Mouse (Mus musculus) gastrocnemius, adult 2 months (tissue): ENCODE results near the gene Mfsd11. TPM values are rescaled to one million over a fixed set of nuclear protein-coding genes. Genes with fewer than 3 reads are reported as not detected.
"Not testable (repeated sequence)": the region's sequence is repeated elsewhere in the genome, so short reads cannot be mapped to it uniquely, and the experiment has no call there.

Source experiments
- DNase-seq: peaks from one replicate; pipeline ENCODE4 v3.0.0; 2022
- H3K27ac ChIP-seq: fragments of 200-600 bp; 2 replicates; pipeline ENCODE4 v1.8.1; 2022; ENCODE audit warnings: mild to moderate bottlenecking
- H3K4me3 ChIP-seq: fragments of 200-600 bp; 2 replicates; pipeline ENCODE4 v1.8.1; 2022; ENCODE audit warnings: mild to moderate bottlenecking, moderate library complexity
- CTCF ChIP-seq: fragments of 200-600 bp; IDR thresholded peaks from 2 replicates; pipeline ENCODE4 v1.8.1; 2022; ENCODE audit warnings: antibody characterized with exemption, mild to moderate bottlenecking, moderate library complexity
- intact Hi-C: fragments of 180-260 bp; cut with DNase I; formaldehyde crosslinking; loops from one replicate; pipeline ENCODE4 v1.15.1; 2025
- total RNA-seq, 2 experiments: library from RNA; stranded (reverse); gene quantifications; 2 replicates each; pipeline ENCODE4 v1.2.3; 2021

Gene Mfsd11
- total RNA-seq, 2 experiments from 2014 or later = 21.5 to 23.9 TPM

DNA sequence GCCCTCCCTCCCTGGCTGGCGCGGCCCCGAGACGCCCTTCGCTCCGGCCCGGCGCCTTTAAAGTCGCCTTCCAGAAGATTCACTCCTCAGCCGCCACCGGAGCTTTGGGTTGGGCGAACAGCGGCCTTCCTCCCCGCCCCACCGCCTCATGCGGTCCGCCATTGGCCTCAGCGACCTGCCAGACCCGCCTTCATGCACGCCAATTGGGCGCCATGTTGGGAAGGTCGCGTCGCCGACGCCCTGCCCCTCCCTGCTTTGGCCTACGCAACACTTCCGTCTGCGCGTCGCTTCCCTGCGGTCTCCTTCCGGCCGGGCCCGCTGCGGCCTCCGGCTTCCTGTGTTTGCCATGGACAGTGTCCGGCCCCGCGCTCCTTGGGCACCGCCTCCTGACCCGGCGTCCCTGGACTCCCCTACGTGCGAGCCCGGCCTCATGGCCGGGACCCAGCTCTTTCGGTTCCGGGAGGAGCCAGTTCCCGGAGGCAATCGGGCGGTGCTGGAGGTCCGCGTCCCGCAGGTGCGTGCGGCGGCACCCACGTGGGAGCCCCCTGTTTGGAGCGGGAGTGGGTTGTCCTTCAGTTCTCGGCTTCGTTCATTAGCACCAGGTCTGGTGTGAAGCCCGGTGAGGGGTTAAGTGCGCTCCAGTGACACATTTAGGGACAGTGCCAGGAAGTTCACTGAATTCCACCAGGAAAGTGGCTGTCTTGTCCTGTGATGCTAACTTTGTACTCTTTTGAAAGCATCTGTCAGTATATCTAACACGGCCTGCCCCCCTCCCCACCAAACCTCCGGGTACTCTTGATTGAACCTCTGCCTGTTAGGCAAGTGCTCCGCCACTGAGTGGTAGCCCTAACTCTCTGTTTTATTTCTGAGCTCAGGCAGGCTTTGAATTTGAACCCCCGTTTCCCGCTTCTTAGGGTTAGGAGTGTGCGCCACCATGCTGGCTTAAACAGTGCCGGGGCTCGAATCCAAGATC, 8.7 kb upstream of the Mfsd11 start, which contains the start of the genes Mettl23 and Jmjd6:
Mettl23 (plus strand) TSS at position 18 of the 973 bp plus-strand sequence.
Jmjd6 (minus strand) TSS at position 189 of the 973 bp plus-strand sequence.
- intact Hi-C loops = loop anchor here (1.0 kb wide), 1 partner anchor 9 kb away; the partner anchor contains the start of gene Mfsd11

DNA sequence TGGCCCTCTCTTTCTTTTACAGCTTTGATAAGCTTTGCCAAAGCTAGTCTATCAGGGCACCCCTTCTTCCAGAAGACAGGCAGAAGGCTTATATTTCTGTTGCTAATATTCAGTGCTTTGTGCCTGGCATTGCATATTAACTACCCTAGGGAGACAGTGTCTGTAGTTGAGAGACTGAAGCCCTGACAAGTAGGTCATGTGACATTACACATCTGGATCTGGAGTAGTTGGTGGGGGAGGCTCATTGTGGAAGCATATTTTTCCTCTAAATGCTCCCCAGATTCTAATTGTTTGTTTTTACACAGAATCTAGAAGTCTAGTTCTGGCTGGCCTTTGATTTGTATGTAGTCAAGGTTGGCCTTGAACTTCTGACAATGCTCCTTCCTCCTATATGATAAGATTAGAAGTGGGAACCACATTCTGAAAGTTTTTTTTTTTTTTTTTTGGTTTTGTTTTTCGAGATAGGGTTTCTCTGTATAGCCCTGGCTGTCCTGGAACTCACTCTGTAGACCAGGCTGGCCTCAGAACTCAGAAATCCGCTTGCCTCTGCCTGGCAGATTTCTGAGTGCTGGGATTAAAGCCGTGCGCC, 5.6 kb upstream of the Mfsd11 start:
- no peak for DNase-seq
- intact Hi-C loops = no loop called here
- no peak overlapping the region for H3K27ac ChIP-seq
- no peak overlapping the region for H3K4me3 ChIP-seq
- TF ChIP-seq CTCF = no peak

More for the DNA sequence above, 8.7 kb upstream of the Mfsd11 start, which contains the start of the genes Mettl23 and Jmjd6:
- Histone ChIP-seq H3K4me3 (peak within 1 kb of the TSS; percentile 93), H3K27ac (peak within 1 kb of the TSS; percentile 99)
- TF ChIP-seq CTCF = no peak
- DNase-seq = peak; percentile 99

DNA sequence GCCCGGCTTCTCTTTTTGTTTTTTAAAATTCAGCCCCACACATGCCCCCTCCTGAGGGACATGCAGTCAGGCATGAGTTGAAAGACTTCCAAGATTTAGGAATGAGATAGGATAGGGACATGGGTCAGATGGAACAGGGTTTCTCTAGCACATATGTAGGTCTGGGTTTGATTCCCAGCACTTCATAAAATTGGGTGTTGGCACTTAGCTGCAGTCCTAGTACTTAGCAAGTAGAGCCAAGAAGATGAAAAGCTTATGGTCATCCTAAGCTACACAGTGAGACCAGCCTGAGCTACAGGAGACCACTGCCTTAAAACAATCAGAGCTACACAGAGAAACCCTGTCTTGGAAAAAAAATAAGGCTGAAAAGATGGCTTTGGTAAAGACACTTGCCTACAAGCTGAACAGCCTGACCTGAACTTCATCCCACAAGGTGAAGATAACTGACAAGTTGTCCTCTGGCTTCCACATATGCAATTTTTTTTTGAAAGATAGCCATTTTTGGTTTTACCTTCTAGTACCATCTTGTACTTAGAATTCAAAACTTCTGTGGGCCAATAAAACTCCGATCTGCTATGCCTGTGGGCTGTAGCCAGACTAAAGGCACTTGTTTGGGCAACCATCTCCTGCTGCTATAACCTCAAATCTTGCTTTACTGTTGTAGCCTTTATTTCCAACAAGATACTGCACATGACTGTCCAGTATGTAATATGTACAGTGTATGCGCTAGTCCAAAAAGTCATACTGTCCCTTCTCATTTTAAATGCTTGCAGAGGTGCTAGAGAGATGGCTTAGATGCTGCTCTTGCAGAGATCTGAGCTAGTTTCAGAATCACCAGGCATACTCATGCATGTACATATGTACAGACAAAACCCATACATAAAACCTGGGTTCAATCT, 4.8 kb upstream of the Mfsd11 start:
- intact Hi-C loops = no loop called here
- H3K27ac ChIP-seq = no peak overlapping the region
- no peak for TF ChIP-seq CTCF
- H3K4me3 ChIP-seq = no peak overlapping the region
- DNase-seq = no peak

DNA sequence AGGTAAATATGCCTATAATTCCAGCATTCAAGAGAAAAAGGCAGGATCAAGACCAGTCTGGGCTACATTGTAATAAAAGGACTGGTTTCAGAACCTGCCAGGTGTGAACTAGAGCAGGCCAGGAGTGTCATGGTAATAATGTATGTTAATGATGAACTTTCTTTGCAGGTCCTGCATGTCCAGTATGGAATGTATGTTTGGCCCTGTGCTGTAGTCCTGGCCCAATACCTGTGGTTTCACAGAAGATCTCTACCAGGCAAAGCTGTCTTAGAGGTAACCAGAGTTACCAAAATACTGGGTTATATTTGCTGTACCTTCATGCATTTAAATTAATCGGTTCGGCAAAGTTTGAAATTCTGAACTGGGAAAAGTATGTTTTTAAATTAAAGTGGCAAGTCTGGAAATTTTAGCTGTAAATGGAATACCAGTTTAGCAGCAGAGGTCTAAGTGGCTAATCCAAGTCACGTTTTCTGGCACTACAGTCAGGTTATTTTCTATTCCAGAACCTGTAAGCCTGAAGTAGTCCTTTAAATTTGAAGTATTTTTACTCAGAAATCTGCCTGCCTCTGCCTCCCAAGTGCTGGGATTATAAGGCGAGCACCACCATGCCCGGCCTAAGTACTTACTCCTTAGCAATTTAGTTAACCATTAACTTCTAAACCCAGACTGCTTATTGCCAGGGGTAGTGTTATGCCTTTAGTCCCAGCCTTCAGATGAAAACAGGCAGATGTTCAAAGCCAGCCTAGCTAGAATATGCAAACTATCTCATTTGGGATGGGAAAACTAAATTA, 4.0 kb upstream of the Mfsd11 start:
- H3K4me3 ChIP-seq = no peak overlapping the region
- DNase-seq = no peak
- intact Hi-C loops = no loop called here
- TF ChIP-seq CTCF = no peak
- peak overlapping the region; percentile 32 for H3K27ac ChIP-seq

DNA sequence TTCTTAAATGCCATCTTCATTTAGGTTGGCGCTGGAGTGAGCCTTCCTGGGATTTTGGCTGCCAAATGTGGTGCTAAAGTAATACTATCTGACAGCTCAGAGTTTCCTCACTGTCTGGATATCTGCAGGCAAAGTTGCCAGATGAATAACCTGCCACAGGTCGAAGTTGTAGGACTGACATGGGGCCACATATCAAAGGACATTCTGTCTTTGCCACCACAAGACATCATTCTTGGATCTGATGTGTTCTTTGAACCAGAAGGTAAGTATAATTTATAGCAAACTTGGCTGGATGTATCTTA, 3.4 kb upstream of the Mfsd11 start:
- H3K4me3 ChIP-seq, intact Hi-C loops, DNase-seq: not testable (repeated sequence)
- H3K27ac ChIP-seq = peak overlapping the region; percentile 32

DNA sequence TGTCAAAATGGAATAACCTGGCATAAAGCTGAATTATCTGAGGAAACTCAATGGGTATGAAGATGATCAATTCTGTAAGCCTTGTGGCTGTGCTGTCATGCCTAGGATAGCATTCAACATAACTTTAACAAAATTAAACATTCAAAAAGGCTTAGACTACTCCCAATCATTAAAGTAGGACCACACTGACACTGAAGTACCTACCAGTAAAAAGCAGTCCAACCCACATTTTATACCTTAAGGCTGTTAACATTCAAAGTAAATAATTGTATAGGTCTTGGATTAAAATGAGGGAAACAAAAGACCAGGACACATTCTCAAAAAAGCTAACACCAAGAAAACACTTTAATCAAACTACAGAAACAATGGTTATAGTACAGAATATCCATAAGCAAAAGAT, 2.7 kb upstream of the Mfsd11 start:
- no peak for DNase-seq
- H3K4me3 ChIP-seq = peak overlapping the region; percentile 93
- no peak for TF ChIP-seq CTCF
- no peak overlapping the region for H3K27ac ChIP-seq
- intact Hi-C loops = no loop called here

DNA sequence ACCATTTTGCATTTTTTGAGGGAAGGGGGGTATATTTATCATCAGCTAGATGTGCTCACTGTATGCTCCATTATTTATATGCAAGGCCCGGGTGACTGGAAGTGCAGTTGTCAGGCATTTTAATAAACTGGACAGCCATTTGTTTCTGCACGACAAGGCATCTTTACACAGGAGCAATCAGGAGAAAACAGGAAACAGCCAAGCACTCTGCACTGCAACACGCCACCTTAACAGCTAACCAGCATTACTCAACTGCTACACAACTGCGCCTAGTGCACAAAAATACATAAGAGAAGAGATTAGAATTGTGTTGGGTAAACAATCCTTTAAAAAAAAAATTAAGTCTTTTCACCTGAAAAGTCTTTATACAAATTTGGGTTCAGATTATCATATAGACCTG, 2.2 kb upstream of the Mfsd11 start:
- Histone ChIP-seq H3K4me3 (peak overlapping the region; percentile 93), H3K27ac (no peak overlapping the region)
- no peak for DNase-seq
- no peak for TF ChIP-seq CTCF
- intact Hi-C loops = no loop called here

DNA sequence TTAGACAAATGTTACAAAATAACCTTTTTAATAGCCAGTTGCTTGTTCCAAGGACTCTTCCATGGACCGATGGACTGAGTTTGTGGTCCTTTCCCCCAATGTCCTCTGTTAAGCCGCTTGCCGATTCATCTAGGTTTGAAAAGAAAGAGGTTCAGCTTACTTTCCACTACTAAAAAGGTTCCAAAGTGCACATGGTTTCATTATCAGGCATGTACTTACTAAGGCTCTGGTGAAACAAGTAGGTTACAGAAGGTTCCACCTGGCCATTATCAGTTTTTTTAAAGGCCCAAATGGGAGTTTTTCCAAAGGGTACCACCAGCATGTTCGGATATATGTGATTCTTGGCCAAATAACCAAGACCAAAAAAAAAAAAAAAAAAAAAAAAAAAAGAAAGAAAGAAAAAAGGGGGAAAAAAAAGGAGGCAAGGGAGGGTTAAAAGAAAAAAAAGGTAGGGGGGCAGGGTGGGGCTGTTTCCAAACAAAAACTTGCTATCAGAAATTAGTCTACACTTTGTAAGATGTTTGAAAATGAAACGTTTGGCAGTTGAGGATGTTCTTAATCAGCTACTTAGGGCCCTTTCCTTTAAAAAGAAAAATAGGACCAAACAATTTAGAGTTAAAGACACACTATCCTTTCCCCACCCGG, 1.3 kb upstream of the Mfsd11 start:
- H3K27ac ChIP-seq = peak overlapping the region; percentile 99
- intact Hi-C loops = no loop called here
- H3K4me3 ChIP-seq = peak overlapping the region; percentile 93
- DNase-seq = no peak
- no peak for TF ChIP-seq CTCF

DNA sequence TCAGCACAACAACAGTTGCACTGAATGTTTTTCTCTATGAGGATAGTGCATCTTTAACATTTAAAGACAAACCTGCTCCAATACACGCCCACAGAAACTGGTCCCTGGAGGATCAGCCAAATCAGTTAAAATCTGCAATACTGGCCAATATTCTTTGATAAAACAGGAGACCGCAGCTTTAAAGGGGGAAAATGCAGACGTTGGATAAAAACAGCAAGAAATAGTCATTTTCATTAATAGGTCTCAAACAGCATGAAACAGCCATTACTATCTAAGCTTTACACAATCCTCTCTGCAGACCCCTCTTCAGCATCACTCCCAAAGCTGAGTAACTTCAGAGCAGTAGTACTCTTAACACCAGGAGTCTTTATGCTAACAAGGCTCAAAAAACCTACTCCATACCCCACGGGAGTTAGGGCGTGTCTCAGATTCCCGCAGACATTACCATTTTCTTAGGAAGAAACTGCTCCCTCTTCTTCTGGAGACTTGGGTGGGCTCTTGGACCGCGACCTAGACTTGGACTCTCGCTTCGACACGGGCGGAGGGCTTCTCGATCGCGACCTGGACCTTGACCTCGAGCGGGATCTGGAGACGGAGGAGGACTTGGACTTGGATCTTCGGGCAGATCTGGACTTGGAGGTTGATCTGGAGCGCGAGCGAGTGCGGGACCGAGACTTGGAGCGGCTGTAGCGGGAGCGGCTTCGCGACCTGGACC, 507 bp upstream of the Mfsd11 start:
- Histone ChIP-seq H3K4me3 (peak overlapping the region; percentile 93), H3K27ac (peak overlapping the region; percentile 99)
- TF ChIP-seq CTCF = no peak
- DNase-seq = no peak
- intact Hi-C loops = loop anchor here (1.0 kb wide), 1 partner anchor 8 kb away; the partner anchor contains the start of genes Jmjd6 and Mettl23

DNA sequence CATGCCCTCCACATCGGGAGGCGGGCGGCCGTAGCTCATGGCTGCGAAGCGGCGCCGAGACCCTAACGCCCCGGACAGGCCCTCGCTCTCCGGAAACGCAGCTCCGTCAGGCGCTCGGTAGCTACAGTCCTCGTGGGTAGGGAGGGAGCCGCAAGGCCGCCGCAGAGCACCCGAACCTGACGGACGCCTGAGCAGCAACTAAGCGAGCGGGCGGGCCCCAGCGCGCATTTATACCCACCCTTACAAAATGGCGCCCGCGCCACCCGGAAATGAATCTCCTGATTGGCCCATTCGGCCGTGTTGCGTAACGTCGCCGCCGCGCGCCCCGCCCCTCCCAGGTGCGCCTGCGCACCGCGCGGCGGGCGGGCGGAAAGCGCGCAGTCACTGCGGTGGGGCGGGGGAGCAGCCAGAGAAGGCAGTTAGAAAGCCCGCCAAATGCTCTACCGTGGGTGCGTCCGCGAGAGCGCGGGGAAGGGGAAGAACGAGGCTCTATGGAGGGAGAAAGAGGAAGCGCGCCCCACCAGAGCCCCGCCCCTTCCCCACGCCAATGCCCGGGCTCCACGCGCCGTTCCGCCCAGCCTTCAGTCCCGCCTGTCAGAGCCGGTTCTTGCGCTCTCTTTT, 761 bp downstream of the Mfsd11 start, which contains the start of gene Srsf2:
Srsf2 (minus strand) TSS at position 204 of the 621 bp plus-strand sequence.
- TF ChIP-seq CTCF = no peak

More for the DNA sequence above, 761 bp downstream of the Mfsd11 start, which contains the start of gene Srsf2:
- intact Hi-C loops = loop anchor here (1.0 kb wide), 1 partner anchor 10 kb away; the partner anchor contains the start of genes Jmjd6 and Mettl23
- Histone ChIP-seq H3K4me3 (peak within 1 kb of the TSS; percentile 93), H3K27ac (peak within 1 kb of the TSS; percentile 99)
- DNase-seq = peak; percentile 97
